ENCODE assay signal across 8 mouse cellular contexts in the genomic region with DNA sequence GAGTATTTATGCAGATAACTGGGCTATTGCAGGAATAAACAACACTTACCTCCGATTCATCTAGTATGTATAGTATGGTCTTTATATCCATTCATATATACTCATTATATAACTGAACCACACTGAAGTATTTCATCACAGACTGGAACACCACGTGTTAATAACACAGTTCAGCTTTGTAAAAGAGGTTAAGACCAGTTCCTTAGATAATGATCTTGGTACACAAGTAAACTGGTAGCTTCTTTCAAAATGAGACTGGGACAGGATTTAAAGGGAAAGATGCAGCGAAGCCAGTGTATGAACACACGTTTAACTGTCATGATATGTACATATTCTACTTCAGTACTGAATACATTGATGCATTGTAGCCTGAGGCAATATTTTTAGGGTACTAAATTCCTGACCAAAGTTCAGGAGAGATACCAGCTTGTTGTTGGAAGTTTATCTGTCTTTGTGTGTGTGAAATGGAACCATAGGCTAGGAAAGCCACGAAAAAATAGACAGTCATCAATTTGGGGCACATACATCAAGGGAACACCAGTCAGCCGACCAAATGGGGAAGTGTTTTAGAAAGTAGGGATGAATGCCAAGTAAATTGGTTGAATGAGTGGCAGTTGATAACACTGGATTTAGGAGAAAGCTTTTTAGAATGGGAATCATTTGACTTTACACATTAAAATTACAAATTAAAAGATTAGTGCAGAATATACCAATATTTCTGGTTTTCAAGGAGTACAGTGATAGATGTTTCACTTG. TPM values are rescaled to one million over a fixed set of nuclear protein-coding genes. Genes with fewer than 3 reads are reported as not detected.
DNase-seq lines count a peak whose midpoint lies in the region; ATAC-seq and TF ChIP-seq lines count a peak whose summit lies in the region.

No protein-coding gene starts in this region.

- no peak for TF ChIP-seq EP300 in lung, postnatal 0 days (IDR thresholded peaks at IDR 0.05)

- H3K9ac ChIP-seq in lung, postnatal 0 days (replicated peaks; ENCODE audit: low read depth), result peak overlapping the region; percentile 87
- H3K9ac ChIP-seq in embryonic facial prominence, embryonic 11.5 days (replicated peaks; ENCODE audit: low read length), result peak overlapping the region; percentile 97
- peak overlapping the region; percentile 95 for H3K9ac ChIP-seq in stomach, embryonic 14.5 days (replicated peaks; ENCODE audit: low read depth, low read length)

- H3K36me3 ChIP-seq in lung, postnatal 0 days (ENCODE audit: insufficient read depth, low read length), result no peaks in the 10 kb centered on the region
- no peaks in the 10 kb centered on the region for H3K36me3 ChIP-seq in embryonic facial prominence, embryonic 11.5 days (replicated peaks; ENCODE audit: control insufficient read depth, insufficient read depth, low read depth, low read length)
- H3K36me3 ChIP-seq in limb, embryonic 10.5 days, result peaks cover 24% of the 10 kb centered on the region
- H3K36me3 ChIP-seq in stomach, embryonic 14.5 days (ENCODE audit: control insufficient read depth, insufficient read depth, low read length), result peaks cover 3% of the 10 kb centered on the region

- peak overlapping the region; percentile 69 for H3K4me2 ChIP-seq in lung, postnatal 0 days (replicated peaks; ENCODE audit: low read depth, low read length)
- peak overlapping the region; percentile 50 for H3K4me2 ChIP-seq in embryonic facial prominence, embryonic 11.5 days (ENCODE audit: low read depth, low read length)
- peak overlapping the region; percentile 62 for H3K4me2 ChIP-seq in stomach, embryonic 14.5 days (replicated peaks; ENCODE audit: low read depth, low read length)

- no peaks in the 10 kb centered on the region for H3K9me3 ChIP-seq in lung, postnatal 0 days (ENCODE audit: low read length)
- no peaks in the 10 kb centered on the region for H3K9me3 ChIP-seq in embryonic facial prominence, embryonic 11.5 days (replicated peaks; ENCODE audit: control insufficient read depth, low read length)
- H3K9me3 ChIP-seq in limb, embryonic 10.5 days (replicated peaks), result no peaks in the 10 kb centered on the region
- no peaks in the 10 kb centered on the region for H3K9me3 ChIP-seq in stomach, embryonic 14.5 days (ENCODE audit: control insufficient read depth, low read depth, low read length)

- 24% methylated on average over 6 of the region's 6 CpGs for WGBS in lung, postnatal 0 days
- WGBS in embryonic facial prominence, embryonic 11.5 days, result 51% methylated on average over 6 of the region's 6 CpGs
- 47% methylated on average over 6 of the region's 6 CpGs for WGBS in limb, embryonic 10.5 days
- 34% methylated on average over 6 of the region's 6 CpGs for WGBS in stomach, embryonic 14.5 days

- no peak for ATAC-seq in lung, postnatal 0 days
- no peak for ATAC-seq in embryonic facial prominence, embryonic 11.5 days (replicated peaks; ENCODE audit: insufficient number of reproducible peaks, low FRiP score, low TSS enrichment, low read depth)
- ATAC-seq in stomach, embryonic 14.5 days (ENCODE audit: insufficient number of reproducible peaks, insufficient read depth, low FRiP score, low read depth), result no peak
- no peak for ATAC-seq in monocyte, adult 5-6 weeks (replicated peaks; ENCODE audit: insufficient number of reproducible peaks, low FRiP score, low TSS enrichment, poor library complexity, severe bottlenecking)

- no peaks in the 10 kb centered on the region; the same call in 1 of the 2 replicates for H3K4me1 ChIP-seq in lung, postnatal 0 days (ENCODE audit: insufficient read depth, low read depth, low read length)
- H3K4me1 ChIP-seq in embryonic facial prominence, embryonic 11.5 days (ENCODE audit: control insufficient read depth, insufficient read depth, low read length), result no peaks in the 10 kb centered on the region
- peaks cover 14% of the 10 kb centered on the region for H3K4me1 ChIP-seq in limb, embryonic 10.5 days
- H3K4me1 ChIP-seq in stomach, embryonic 14.5 days (ENCODE audit: control insufficient read depth, insufficient read depth, low read length), result peaks cover 4% of the 10 kb centered on the region; the same call in 1 of the 2 replicates

- no peaks in the 10 kb centered on the region for H3K27me3 ChIP-seq in lung, postnatal 0 days (replicated peaks; ENCODE audit: insufficient read depth, low read length)
- H3K27me3 ChIP-seq in embryonic facial prominence, embryonic 11.5 days (ENCODE audit: control insufficient read depth, insufficient read depth, low read length), result no peaks in the 10 kb centered on the region
- H3K27me3 ChIP-seq in limb, embryonic 10.5 days (ENCODE audit: low read depth, poor library complexity, severe bottlenecking), result no peaks in the 10 kb centered on the region
- no peaks in the 10 kb centered on the region for H3K27me3 ChIP-seq in stomach, embryonic 14.5 days (ENCODE audit: control insufficient read depth, insufficient read depth, low read length)

- H3K4me3 ChIP-seq in lung, postnatal 0 days (ENCODE audit: low read depth, low read length), result peak overlapping the region; percentile 95
- H3K4me3 ChIP-seq in embryonic facial prominence, embryonic 11.5 days (ENCODE audit: low read depth, low read length), result peak overlapping the region; percentile 91
- H3K4me3 ChIP-seq in limb, embryonic 10.5 days, result peak overlapping the region; percentile 70
- H3K4me3 ChIP-seq in stomach, embryonic 14.5 days (ENCODE audit: low read depth, low read length), result peak overlapping the region; percentile 95

- H3K27ac ChIP-seq in lung, postnatal 0 days (ENCODE audit: low read length), result peak overlapping the region; percentile 84
- H3K27ac ChIP-seq in embryonic facial prominence, embryonic 11.5 days (replicated peaks; ENCODE audit: low read depth, low read length), result no peak overlapping the region
- peak overlapping the region; percentile 94 for H3K27ac ChIP-seq in limb, embryonic 10.5 days
- H3K27ac ChIP-seq in stomach, embryonic 14.5 days (ENCODE audit: low read length), result no peak overlapping the region

- DNase-seq in lung, postnatal 0 days (ENCODE audit: low spot score), result peak; percentile 8
- DNase-seq in lung, postnatal 14 days, result no peak
- no peak for DNase-seq in embryonic facial prominence, embryonic 11.5 days (ENCODE audit: low spot score)
- DNase-seq in limb, embryonic 10.5 days (ENCODE audit: low spot score), result no peak
- DNase-seq in frontal cortex, postnatal 36 days (ENCODE audit: low spot score in 2 of 2), result no peak
- no peak for DNase-seq in kidney, postnatal 25 days

- no peak for TF ChIP-seq CTCF in lung, postnatal 0 days (IDR thresholded peaks at IDR 0.05)

RNA-seq across cellular contexts. Expression of gene Chordc1, which starts 1.3 kb away (rescaled TPM):
- 48.7 and 58.5 TPM in 2 replicates for polyA plus RNA-seq in lung, postnatal 0 days (2015; fragmentation: Nextera tagmentation; extraction: Ambion mirVana)
- polyA plus RNA-seq in embryonic facial prominence, embryonic 11.5 days (2014; fragmentation: Nextera tagmentation; extraction: Ambion mirVana), result 128 and 142 TPM in 2 replicates
- polyA plus RNA-seq in limb, embryonic 10.5 days (2016; fragmentation: Nextera tagmentation; extraction: Ambion mirVana), result 152 and 165 TPM in 2 replicates
- 98.5 and 107 TPM in 2 replicates for polyA plus RNA-seq in stomach, embryonic 14.5 days (2014; fragmentation: Nextera tagmentation; extraction: Ambion mirVana)
- 72.2 to 138 TPM (median 89.4 TPM) in 3 replicates for total RNA-seq in monocyte, adult 5-6 weeks (2017)

Comparison
In these comparisons a context has a peak if more than half of its experiments do, and no peak if none do; other contexts are left out.
1. H3K27ac ChIP-seq: peak in lung, postnatal 0 days (single experiment) and limb, embryonic 10.5 days (single experiment); none in embryonic facial prominence, embryonic 11.5 days (single experiment) and stomach, embryonic 14.5 days (single experiment).
2. Peak in every context shown above with its lines, with median percentiles within 50 percentile points of each other: H3K4me2 ChIP-seq, H3K4me3 ChIP-seq and H3K9ac ChIP-seq.